Mouse (Mus musculus): Measurements from ENCODE around the gene Lrrc49. TPM values are rescaled to one million over a fixed set of nuclear protein-coding genes. Genes with fewer than 3 reads are reported as not detected.

Gene Lrrc49
- polyA plus RNA-seq, 1 experiment from 2014 or later: 27.6 TPM

DNA sequence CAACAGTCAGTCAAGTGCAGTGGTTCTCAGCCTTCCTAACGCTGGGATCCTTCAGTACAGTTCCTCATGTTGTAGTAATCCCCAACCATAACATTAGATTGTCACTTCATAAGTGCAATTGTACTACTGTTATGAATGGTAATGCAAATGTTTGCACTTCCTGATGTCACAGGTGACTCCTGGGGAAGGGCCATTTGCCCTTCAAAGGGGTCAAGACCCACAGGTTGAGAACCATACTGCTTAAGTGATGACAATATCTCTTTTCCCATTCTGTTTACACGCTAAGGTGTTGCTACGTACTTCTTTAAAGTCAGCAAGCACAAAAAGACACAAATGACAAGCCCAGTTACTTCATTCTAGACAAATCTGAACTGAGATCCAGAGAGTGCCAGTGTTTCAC lies 22.4 kb downstream of the Lrrc49 start:
- H3K36me3 ChIP-seq: peaks cover 62% of the 10 kb centered on the region
- DNase-seq (ENCODE audit: low spot score): no peak
- 95% methylated on average over 3 of the region's 3 CpGs for WGBS

DNA sequence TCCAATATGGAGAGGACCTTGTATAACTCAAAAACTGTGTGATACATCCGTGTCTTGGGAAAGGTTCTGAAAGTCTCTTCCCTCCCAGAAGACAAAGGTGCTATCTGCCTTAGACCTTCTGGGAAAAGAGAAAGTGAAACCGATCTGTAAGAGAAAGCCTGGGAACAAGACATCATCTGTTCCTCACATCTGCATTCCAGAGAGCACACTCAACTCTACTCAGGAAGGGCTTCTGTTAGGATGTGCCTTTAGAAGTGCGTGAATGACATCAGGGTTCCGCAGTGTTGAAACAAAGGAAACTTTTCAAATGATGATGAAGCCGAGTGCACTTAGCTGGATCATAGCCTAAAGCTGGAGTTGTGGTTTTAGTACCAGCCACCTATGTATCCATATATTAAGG lies 23.1 kb downstream of the Lrrc49 start:
- Histone ChIP-seq H3K4me3 (no peak overlapping the region), H3K36me3 (peaks cover 56% of the 10 kb centered on the region), H3K27me3 (ENCODE audit: low read depth, poor library complexity, severe bottlenecking) (no peaks in the 10 kb centered on the region), H3K27ac (replicated peaks) (no peak overlapping the region), H3K9me3 (replicated peaks) (no peaks in the 10 kb centered on the region), H3K4me1 (no peaks in the 10 kb centered on the region)
- 92% methylated on average over 5 of the region's 5 CpGs for WGBS
- no peak for DNase-seq (ENCODE audit: low spot score)

More for the DNA sequence above, 22.4 kb downstream of the Lrrc49 start:
- Histone ChIP-seq H3K4me3 (no peak overlapping the region), H3K27ac (replicated peaks) (no peak overlapping the region), H3K9me3 (replicated peaks) (no peaks in the 10 kb centered on the region), H3K27me3 (ENCODE audit: low read depth, poor library complexity, severe bottlenecking) (no peaks in the 10 kb centered on the region), H3K4me1 (no peaks in the 10 kb centered on the region)

DNA sequence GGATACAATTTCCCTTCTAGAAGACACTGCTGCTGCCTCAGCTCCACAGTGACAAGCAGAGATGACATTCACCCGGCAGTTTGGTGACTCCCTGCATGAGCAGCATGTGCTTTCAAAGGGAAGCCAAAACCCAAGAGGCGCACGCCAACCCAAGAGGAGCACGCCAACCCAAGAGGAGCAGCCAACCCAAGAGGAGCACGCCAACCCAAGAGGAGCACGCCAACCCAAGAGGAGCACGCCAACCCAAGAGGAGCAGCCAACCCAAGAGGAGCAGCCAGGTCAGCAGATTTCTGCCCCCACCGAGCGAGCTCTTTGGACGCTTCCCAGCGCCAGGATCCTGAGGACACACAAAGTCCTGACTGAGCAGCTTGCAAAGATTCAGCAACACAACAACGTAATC lies 23.6 kb downstream of the Lrrc49 start:
- H3K36me3 ChIP-seq: peaks cover 51% of the 10 kb centered on the region
- H3K4me1 ChIP-seq: no peaks in the 10 kb centered on the region
- no peak overlapping the region for H3K4me3 ChIP-seq
- no peak for DNase-seq (ENCODE audit: low spot score)
- H3K27ac ChIP-seq (replicated peaks): no peak overlapping the region
- H3K27me3 ChIP-seq (ENCODE audit: low read depth, poor library complexity, severe bottlenecking): no peaks in the 10 kb centered on the region
- no peaks in the 10 kb centered on the region for H3K9me3 ChIP-seq (replicated peaks)
- WGBS: 96% methylated on average over 12 of the region's 12 CpGs

- 89% methylated on average over 2 of the region's 2 CpGs for WGBS
- no peaks in the 10 kb centered on the region for H3K27me3 ChIP-seq (ENCODE audit: low read depth, poor library complexity, severe bottlenecking)
- H3K4me1 ChIP-seq: no peaks in the 10 kb centered on the region
- no peak for DNase-seq (ENCODE audit: low spot score)
- no peak overlapping the region for H3K4me3 ChIP-seq
- H3K9me3 ChIP-seq (replicated peaks): no peaks in the 10 kb centered on the region
- H3K27ac ChIP-seq (replicated peaks): no peak overlapping the region
- H3K36me3 ChIP-seq: peaks cover 38% of the 10 kb centered on the region
These were observed 25.0 kb downstream of the Lrrc49 start for GRCm38 (mm10) chr9:60662936-60663335.

- H3K27me3 ChIP-seq (ENCODE audit: low read depth, poor library complexity, severe bottlenecking): no peaks in the 10 kb centered on the region
- no peak for DNase-seq (ENCODE audit: low spot score)
- H3K9me3 ChIP-seq (replicated peaks): no peaks in the 10 kb centered on the region
- H3K36me3 ChIP-seq: no peaks in the 10 kb centered on the region
- H3K4me1 ChIP-seq: peaks cover 22% of the 10 kb centered on the region
- H3K4me3 ChIP-seq: no peak overlapping the region
- no peak overlapping the region for H3K27ac ChIP-seq (replicated peaks)
These were observed 34.4 kb downstream of the Lrrc49 start for GRCm38 (mm10) chr9:60653582-60653981.

GRCm38 (mm10) chr9:60653137-60653536 lies 34.8 kb downstream of the Lrrc49 start:
- no peak for DNase-seq (ENCODE audit: low spot score)
- no peaks in the 10 kb centered on the region for H3K9me3 ChIP-seq (replicated peaks)
- no peak overlapping the region for H3K27ac ChIP-seq (replicated peaks)
- no peak overlapping the region for H3K4me3 ChIP-seq
- H3K27me3 ChIP-seq (ENCODE audit: low read depth, poor library complexity, severe bottlenecking): no peaks in the 10 kb centered on the region
- peaks cover 22% of the 10 kb centered on the region for H3K4me1 ChIP-seq
- no peaks in the 10 kb centered on the region for H3K36me3 ChIP-seq
- 88% methylated on average over 1 of the region's 1 CpGs for WGBS

DNA sequence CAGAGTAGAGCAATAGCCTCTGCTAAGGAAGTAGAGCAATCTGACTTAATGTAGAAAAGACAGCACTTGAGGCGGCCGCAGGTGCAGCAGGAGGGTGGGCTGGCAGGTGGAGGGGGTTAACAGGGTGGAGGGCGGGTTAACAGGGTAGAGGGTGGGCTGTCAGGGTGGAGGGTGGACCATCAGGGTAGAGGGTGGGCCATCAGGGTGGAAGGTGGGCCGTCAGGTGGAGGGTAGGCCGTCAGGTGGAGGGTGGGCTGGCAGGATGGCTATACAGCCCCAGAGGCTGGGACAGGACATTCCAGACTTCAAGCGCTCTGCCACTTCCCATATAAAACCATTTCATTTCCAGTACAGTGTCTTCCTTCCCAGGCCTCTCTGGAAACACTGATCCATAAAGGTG lies 37.7 kb downstream of the Lrrc49 start:
- H3K36me3 ChIP-seq: no peaks in the 10 kb centered on the region
- peaks cover 22% of the 10 kb centered on the region for H3K4me1 ChIP-seq
- no peaks in the 10 kb centered on the region for H3K27me3 ChIP-seq (ENCODE audit: low read depth, poor library complexity, severe bottlenecking)
- no peak overlapping the region for H3K4me3 ChIP-seq
- H3K9me3 ChIP-seq (replicated peaks): no peaks in the 10 kb centered on the region
- no peak overlapping the region for H3K27ac ChIP-seq (replicated peaks)
- 86% methylated on average over 6 of the region's 6 CpGs for WGBS
- no peak for DNase-seq (ENCODE audit: low spot score)

DNA sequence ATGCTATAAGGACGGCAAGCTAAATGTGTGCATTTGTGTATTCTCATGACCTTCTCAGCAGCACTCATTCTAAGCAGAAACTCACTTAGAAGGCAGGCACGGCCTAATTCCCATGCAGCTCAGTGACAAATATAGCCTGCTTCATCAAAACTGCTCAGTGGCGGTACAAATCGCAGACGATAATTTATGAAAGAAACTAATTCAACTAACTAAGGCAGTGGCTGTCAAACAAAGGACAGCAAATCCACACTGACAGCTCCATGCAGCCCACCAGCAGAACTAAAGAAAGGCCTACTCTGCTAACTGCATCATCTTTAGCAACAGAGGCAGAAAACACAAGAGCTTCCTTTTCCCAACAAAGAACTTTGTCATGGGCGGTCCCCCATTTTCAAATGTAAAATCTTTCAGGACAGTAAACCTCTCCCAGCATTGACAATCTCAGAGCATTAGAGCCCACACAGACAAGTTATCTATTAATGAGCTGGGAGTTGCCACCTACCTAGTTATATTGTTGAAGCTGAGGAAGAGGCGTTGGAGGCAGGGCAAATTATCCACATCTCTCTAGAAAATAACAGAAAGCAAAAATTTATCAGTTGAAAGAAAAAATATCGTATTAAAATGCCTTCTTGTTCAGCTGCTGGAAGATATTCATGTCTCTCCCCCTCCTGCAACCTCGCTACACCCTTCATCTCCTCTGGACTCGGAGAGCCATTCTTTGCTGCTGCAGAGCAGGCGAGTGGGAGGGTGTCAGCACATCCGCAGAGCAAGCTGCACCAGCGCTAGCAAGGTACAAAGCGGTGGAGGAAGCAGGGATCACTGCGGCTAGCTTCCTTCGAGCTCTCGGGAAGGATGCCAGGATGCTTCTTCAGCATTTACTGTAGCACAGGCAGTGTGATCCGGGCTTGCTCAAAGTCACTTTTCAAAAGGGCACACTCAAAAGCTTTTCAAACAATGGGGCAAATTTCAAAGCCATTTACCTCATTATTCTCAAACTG lies 38.7 kb downstream of the Lrrc49 start:
- Histone ChIP-seq H3K9me3 (replicated peaks) (no peaks in the 10 kb centered on the region), H3K27me3 (ENCODE audit: low read depth, poor library complexity, severe bottlenecking) (no peaks in the 10 kb centered on the region), H3K36me3 (peaks cover 4% of the 10 kb centered on the region), H3K27ac (replicated peaks) (peak overlapping the region; percentile 72), H3K4me3 (no peak overlapping the region), H3K4me1 (peaks cover 22% of the 10 kb centered on the region)
- peak; percentile 18 for DNase-seq (ENCODE audit: low spot score)
- WGBS: 51% methylated on average over 18 of the region's 18 CpGs

DNA sequence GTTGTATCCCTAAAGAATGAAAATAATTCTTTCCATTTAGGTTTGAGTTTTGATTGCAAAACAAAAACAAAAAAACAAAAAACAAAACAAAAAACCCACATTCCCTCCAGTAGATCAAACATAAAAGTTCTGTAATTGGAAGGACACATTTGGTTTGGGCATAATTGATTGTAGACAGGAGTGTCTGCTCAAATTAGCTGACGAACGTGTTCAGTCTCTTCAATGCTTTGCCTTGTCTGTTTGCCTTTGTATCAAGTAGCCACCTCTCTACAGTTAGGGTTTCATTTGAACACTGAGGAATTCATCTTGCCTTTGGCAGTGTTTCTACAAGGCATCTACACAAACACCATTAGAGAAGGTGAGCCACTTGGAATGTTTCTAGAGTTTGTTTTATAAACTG lies 54.4 kb downstream of the Lrrc49 start:
- Histone ChIP-seq H3K27me3 (ENCODE audit: low read depth, poor library complexity, severe bottlenecking) (no peaks in the 10 kb centered on the region), H3K4me1 (no peaks in the 10 kb centered on the region), H3K36me3 (no peaks in the 10 kb centered on the region), H3K27ac (replicated peaks) (no peak overlapping the region), H3K9me3 (replicated peaks) (no peaks in the 10 kb centered on the region), H3K4me3 (no peak overlapping the region)
- DNase-seq (ENCODE audit: low spot score): no peak
- 83% methylated on average over 2 of the region's 2 CpGs for WGBS

GRCm38 (mm10) chr9:60626311-60626791 lies 61.6 kb downstream of the Lrrc49 start:
- WGBS: 80% methylated on average over 7 of the region's 7 CpGs
- H3K9me3 ChIP-seq (replicated peaks): no peaks in the 10 kb centered on the region
- no peak overlapping the region for H3K4me3 ChIP-seq
- H3K27ac ChIP-seq (replicated peaks): peak overlapping the region; percentile 67
- no peaks in the 10 kb centered on the region for H3K36me3 ChIP-seq
- DNase-seq (ENCODE audit: low spot score): no peak
- no peaks in the 10 kb centered on the region for H3K27me3 ChIP-seq (ENCODE audit: low read depth, poor library complexity, severe bottlenecking)
- peaks cover 16% of the 10 kb centered on the region for H3K4me1 ChIP-seq

DNA sequence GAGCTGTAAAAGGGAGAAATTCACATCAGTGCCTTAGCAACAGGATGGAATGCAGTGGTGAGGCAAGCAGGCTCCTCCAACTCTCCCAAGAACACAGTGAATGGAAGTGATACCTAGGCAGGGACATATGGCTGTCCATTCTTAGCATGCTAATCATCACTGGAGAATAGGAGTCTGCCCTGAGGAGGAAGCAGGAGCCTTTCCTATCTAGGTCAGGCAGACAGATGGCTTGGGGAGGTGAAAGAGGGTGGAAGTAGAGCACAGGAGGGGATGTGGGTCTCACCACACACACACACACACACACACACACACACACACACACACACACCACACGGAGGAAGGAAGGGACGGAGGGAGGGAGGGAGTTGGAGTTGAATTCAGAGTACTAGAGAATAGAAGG lies 62.1 kb downstream of the Lrrc49 start:
- WGBS: 67% methylated on average over 1 of the region's 2 CpGs

GRCm38 (mm10) chr9:60616946-60617345 lies 71.0 kb downstream of the Lrrc49 start:
- no peak for DNase-seq (ENCODE audit: low spot score)
- Histone ChIP-seq H3K27me3 (ENCODE audit: low read depth, poor library complexity, severe bottlenecking) (no peaks in the 10 kb centered on the region), H3K9me3 (replicated peaks) (no peaks in the 10 kb centered on the region), H3K4me1 (no peaks in the 10 kb centered on the region), H3K27ac (replicated peaks) (no peak overlapping the region), H3K36me3 (peaks cover 21% of the 10 kb centered on the region; the same call in 1 of the 2 replicates), H3K4me3 (no peak overlapping the region)
- WGBS: 83% methylated on average over 9 of the region's 9 CpGs

More for the DNA sequence above, 62.1 kb downstream of the Lrrc49 start:
- H3K27ac ChIP-seq (replicated peaks): peak overlapping the region; percentile 67; the same call in 1 of the 2 replicates
- no peak overlapping the region for H3K4me3 ChIP-seq
- H3K36me3 ChIP-seq: no peaks in the 10 kb centered on the region
- H3K27me3 ChIP-seq (ENCODE audit: low read depth, poor library complexity, severe bottlenecking): no peaks in the 10 kb centered on the region
- no peak for DNase-seq (ENCODE audit: low spot score)
- H3K4me1 ChIP-seq: peaks cover 16% of the 10 kb centered on the region
- H3K9me3 ChIP-seq (replicated peaks): no peaks in the 10 kb centered on the region

- no peak overlapping the region for H3K27ac ChIP-seq (replicated peaks)
- H3K27me3 ChIP-seq (ENCODE audit: low read depth, poor library complexity, severe bottlenecking): no peaks in the 10 kb centered on the region
- no peak overlapping the region for H3K4me3 ChIP-seq
- WGBS: 90% methylated on average over 7 of the region's 7 CpGs
- no peak for DNase-seq (ENCODE audit: low spot score)
- peaks cover 26% of the 10 kb centered on the region for H3K36me3 ChIP-seq
- H3K9me3 ChIP-seq (replicated peaks): no peaks in the 10 kb centered on the region
- H3K4me1 ChIP-seq: no peaks in the 10 kb centered on the region
These were observed 71.6 kb downstream of the Lrrc49 start for GRCm38 (mm10) chr9:60616359-60616758.

Data from midbrain, embryonic 10.5 days (tissue).